Mouse (Mus musculus): Measurements from ENCODE around the gene Cbx6.

The Cbx6 gene

GRCm38 (mm10) chr15:79803533-79804351 lies 30.7 kb downstream of the Cbx6 start:
- no peak for DNase-seq (ENCODE audit: low read depth, low spot score)

GRCm38 (mm10) chr15:79802304-79802703 lies 32.2 kb downstream of the Cbx6 start:
- no peak for DNase-seq (ENCODE audit: low read depth, low spot score)

- no peak for DNase-seq (ENCODE audit: low read depth, low spot score)
Measured at GRCm38 (mm10) chr15:79801646-79802045, 32.8 kb downstream of the Cbx6 start.

GRCm38 (mm10) chr15:79800701-79801100 lies 33.8 kb downstream of the Cbx6 start:
- no peak for DNase-seq (ENCODE audit: low read depth, low spot score)

GRCm38 (mm10) chr15:79798591-79798990 lies 35.9 kb downstream of the Cbx6 start:
- no peak for DNase-seq (ENCODE audit: low read depth, low spot score)

- no peak for DNase-seq (ENCODE audit: low read depth, low spot score)
Measured at GRCm38 (mm10) chr15:79797680-79798079, 36.8 kb downstream of the Cbx6 start.

- DNase-seq (ENCODE audit: low read depth, low spot score), result no peak
Measured at GRCm38 (mm10) chr15:79797096-79797495, 37.4 kb downstream of the Cbx6 start.

- DNase-seq (ENCODE audit: low read depth, low spot score), result no peak
Measured at GRCm38 (mm10) chr15:79796256-79796655, 38.2 kb downstream of the Cbx6 start.

- no peak for DNase-seq (ENCODE audit: low read depth, low spot score)
Measured at GRCm38 (mm10) chr15:79794173-79794572, 40.3 kb downstream of the Cbx6 start.

GRCm38 (mm10) chr15:79793076-79793475 lies 41.4 kb downstream of the Cbx6 start:
- DNase-seq (ENCODE audit: low read depth, low spot score), result no peak

GRCm38 (mm10) chr15:79792455-79792854 lies 42.0 kb downstream of the Cbx6 start:
- DNase-seq (ENCODE audit: low read depth, low spot score), result peak; percentile 44

GRCm38 (mm10) chr15:79791502-79791901 lies 43.0 kb downstream of the Cbx6 start:
- peak; percentile 87 for DNase-seq (ENCODE audit: low read depth, low spot score)

GRCm38 (mm10) chr15:79790905-79791304 lies 43.6 kb downstream of the Cbx6 start:
- no peak for DNase-seq (ENCODE audit: low read depth, low spot score)

GRCm38 (mm10) chr15:79790111-79790510 lies 44.4 kb downstream of the Cbx6 start:
- no peak for DNase-seq (ENCODE audit: low read depth, low spot score)

- DNase-seq (ENCODE audit: low read depth, low spot score), result no peak
Measured at GRCm38 (mm10) chr15:79787815-79788214, 46.7 kb downstream of the Cbx6 start.

GRCm38 (mm10) chr15:79785056-79785455 lies 49.4 kb downstream of the Cbx6 start:
- no peak for DNase-seq (ENCODE audit: low read depth, low spot score)

GRCm38 (mm10) chr15:79777749-79778148 lies 56.7 kb downstream of the Cbx6 start, which contains the start of gene Dnal4:
TSS of gene Dnal4 (minus strand) at chr15:79777849.
- DNase-seq (ENCODE audit: low read depth, low spot score), result no peak

GRCm38 (mm10) chr15:79775662-79776061 lies 58.8 kb downstream of the Cbx6 start:
- no peak for DNase-seq (ENCODE audit: low read depth, low spot score)

- DNase-seq (ENCODE audit: low read depth, low spot score), result peak; percentile 98
Measured at GRCm38 (mm10) chr15:79774117-79775027, 60.1 kb downstream of the Cbx6 start.
